Mouse (Mus musculus) layer of hippocampus, adult 18-20 months (tissue): ENCODE results near the gene Pappa2. TPM values are rescaled to one million over a fixed set of nuclear protein-coding genes. Genes with fewer than 3 reads are reported as not detected.
A peak's percentile ranks its signal among the peaks of the same experiment; 100 is the strongest.

Experiments used
- DNase-seq, 2 experiments: peaks; one replicate each; pipeline ENCODE4 v3.0.0; 2022; ENCODE audit warnings: low spot score in 2 of 2
- long read RNA-seq: library from polyadenylated mRNA; stranded (forward); transcript quantifications from one replicate; pipeline ENCODE4 v2.0.0, GENCODE M21; 2021
- total RNA-seq, 2 experiments: library from RNA; stranded (reverse); gene quantifications; 2 replicates each; pipeline ENCODE4 v1.2.3; 2021

Pappa2 gene
- total RNA-seq: under 1 TPM; 0.41 to 0.89 TPM
- long read RNA-seq: 0 reads

DNA sequence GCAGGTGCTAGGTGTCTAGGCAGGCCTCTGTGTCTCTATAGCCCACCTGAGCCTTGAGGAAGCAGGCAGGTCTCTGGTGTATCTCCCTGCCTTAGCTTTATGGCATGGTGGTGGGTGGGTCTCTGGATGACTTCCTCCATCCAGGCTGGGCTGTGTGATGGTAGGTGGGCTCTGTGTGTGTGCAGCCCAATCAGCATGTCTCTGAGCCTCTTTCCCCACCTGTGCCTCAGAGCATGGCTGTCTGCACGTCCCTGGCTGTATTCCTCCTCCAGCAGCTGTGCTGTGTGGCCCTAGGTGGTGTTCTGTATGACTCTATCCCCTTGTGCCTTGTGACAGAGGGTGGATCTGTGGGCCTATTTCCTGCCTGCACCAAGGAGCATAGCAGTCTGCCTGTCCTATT, at the start of gene Pappa2:
TSS of gene Pappa2 (minus strand) at position 101 of the 400 bp plus-strand sequence.
- DNase-seq: no peak

DNA sequence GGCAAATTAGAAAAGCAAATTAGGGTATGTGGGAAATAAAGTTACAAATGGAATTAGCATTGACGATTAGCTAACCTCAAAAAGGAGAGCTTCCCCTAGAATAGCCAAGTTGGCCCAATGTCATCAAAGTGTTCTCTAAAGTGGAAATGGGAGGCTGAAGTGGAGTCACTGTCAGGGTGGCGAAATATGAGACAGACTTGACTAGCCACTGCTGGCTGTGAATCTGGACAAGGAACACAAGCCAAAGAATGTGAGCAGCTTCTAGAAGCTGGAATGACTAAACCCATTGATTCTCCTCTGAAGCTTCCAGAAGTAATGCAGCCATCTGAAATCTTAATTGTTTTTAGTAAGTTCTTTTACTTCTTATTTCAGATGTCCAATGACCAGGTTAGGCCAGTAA, 48.8 kb upstream of the Pappa2 start:
- no peak for DNase-seq

DNA sequence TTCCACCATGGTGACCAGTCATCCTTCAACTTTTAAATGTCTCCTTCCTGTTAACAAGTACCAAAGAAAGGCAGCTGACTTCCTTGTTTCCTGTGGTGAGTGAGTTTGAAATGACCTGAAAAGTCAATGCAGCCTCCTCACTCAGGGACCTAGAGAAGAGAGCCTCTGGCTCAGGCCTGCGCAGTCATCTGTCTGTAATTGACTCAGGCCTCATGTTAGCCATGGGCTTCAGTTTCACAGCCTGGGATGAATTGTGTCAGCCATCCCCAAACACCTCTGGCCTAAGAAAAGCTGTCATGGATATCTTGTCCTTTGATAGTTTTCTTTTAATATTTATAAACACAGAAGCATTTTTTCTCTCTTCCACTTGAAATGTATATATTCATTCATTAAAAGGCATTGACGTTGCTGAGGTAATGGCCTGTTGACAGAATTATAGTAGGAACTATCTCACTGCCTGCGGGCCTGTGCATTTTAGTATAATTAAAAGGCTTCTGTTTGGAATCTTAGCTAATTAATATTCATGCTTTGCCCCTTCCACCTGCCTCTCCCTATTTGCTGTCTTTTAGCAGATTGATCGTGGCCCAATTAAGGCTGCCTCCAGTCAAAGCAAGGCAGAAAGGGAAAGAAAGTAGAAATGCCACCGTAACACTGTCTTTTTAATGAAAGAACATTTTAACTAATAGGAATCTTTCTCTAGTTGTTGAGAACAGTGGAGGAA, 34.8 kb upstream of the Pappa2 start:
- no peak for DNase-seq

DNA sequence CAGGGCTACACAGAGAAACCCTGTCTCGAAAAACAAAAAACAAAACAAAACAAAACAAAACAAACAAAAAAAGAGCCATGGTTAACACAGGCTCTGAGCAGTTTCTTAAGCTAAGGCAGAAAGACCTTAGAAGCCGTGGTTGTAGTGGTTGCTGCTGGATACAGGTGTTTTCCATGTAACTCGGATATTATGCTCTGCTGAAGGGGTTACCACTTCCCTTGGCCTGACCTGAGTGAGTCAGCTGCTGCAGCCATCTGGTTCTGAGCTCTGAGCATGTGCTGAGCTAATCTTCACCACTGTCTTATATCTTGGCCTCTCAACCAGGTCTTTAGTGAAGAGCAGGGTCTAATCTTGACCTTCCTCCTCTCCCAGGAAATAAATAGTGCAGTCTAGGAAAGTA, 6.8 kb upstream of the Pappa2 start:
- DNase-seq: no peak

DNA sequence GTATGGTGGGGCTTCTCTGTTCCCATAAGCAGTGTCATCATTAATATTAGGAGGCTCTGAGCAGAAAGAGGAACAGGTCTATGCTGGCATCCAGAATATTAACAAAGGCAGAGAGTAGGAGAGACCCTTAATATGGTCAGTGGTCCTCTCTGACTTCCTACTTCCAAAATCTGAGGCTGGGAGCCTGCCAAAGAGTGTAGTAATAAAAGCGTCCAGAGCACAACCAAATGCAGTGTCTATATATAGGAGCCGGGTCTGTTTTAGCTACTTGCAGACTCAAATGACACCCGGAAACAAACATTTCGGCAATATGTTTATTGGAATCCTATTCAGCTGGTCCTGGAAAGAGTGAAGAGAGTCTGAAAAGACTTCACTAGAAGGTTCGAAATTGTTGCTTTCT, 17.9 kb downstream of the Pappa2 start:
- DNase-seq: no peak

DNA sequence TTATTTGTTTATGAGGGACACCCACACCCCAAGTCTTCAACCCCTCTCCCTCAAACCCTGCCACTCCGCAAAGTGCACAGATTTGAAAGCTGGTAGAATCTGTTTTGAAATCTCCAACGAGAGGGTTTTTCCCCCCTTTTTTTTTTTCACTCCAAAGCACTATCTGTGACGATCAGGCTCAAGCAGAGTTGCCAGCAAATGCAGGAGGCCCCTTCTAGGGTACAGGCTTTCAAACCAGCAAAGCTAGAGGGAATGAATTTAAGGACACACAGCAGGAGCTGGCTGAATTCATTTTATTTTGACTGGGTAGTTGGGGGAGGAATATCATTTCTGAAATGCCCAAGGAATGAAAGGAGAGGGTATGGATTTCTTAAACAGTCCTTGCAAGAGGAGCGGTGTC, 19.3 kb downstream of the Pappa2 start:
- no peak for DNase-seq

DNA sequence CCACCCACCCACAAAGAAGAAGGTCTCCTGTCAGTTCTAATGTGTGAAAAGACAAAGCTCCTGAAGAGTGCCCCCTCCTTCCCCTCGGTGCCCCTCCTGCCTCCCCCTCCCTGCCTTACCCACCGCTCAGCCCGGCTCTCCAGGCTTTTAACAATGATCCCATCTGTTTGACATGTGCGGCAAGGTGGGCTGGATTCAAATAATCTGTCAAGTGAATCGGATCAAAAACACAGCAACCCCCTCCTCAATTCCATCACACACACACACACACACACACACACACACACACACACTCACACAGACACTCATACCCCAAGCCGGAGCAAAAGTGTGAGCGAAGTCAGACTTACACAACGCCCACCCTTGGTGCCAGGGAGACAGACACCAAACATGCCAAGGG, 19.7 kb downstream of the Pappa2 start:
- no peak for DNase-seq

DNA sequence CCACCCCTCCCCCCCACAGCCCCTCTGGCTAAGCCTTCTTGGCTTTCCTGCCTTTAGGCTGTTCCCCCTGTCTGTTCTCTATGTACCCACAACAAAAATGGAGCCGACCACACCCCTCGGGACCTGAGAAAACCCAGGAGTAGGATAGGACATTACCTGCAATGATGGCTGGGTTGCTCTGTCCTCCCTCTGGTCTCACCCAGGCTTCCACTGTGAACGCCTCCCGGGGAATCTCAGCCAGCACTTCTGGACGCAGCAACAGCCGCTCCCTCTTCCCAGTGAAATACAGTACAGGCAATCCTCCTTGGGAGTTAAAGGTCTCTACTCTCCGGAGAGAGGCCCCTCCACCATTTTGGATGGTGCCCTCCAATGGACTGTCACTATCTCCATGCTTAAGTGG, 23.9 kb downstream of the Pappa2 start:
- DNase-seq: no peak

DNA sequence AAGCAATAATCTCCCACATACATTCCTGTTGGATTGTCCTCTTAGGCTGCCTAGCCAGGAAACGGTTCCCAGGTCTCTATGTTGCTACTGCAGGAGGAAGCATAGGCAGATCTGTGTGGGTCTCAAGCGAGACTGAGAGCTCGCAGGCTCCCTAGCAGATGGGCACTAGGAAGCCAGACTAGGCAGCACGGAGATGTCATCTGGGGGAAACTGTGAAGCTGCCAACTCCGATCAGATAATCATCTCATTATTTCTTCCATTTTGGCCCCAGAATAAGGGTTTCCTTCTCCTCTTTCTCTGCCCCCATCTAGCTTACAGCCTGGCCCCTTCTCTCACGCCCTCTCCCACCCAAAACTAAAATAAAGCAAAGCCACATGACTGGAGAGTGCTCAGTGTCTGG, 25.5 kb downstream of the Pappa2 start:
- peak; percentile 43 to 73 for DNase-seq

DNA sequence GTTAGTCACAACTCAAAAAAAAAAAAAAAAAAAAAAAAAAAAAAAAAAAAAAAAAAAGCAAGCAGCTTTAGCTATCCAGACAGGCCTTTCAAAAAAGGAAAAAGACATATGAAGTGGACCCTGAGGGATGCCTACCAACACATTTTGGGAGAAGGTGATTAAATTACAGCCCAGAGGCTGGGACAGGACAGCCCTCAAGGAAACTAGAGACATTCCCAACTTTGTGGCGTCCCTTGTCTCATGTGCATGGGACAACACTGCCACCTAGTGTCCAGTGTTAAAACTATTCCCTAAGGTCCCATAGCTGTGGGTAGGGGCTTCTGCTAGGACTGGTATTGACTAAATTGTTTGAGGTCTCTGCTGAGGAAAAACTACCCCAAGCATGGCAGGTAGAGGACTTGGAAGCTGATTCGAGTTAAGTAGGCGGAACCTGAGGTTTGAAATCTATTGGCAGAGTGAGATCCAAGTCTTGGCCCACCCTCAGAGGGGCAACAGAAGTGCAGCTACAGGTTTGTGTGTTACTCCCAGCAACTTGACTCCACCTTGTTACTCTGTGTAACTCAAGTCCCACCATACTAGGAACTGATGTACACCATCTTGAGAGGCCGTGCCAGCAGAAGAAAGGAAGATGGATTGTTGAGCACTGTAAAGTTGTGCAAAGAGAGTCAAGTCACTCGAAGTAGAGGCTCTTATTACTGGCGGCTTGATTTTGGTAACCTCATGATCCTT, 26.6 kb downstream of the Pappa2 start:
- peak; percentile 30 to 76 for DNase-seq

DNA sequence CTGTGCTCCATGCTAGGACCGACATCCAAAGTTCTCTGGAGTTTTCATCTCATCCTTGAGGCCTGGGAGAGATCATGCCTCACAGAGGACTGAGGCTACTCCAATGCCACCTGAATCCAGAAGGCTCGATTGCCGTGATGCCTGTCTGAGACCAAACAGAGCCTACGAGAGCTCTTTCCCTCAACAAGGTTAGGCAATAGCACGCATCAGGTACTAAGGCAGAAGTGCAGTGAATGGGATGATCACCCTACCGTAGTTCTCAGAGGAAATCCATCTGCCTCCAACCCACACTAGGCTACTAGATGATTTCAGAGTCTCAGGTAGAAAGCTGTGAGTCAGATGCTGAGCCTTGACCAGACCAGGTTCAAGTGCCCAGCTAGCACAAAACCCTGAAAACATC, 31.2 kb downstream of the Pappa2 start:
- no peak for DNase-seq

DNA sequence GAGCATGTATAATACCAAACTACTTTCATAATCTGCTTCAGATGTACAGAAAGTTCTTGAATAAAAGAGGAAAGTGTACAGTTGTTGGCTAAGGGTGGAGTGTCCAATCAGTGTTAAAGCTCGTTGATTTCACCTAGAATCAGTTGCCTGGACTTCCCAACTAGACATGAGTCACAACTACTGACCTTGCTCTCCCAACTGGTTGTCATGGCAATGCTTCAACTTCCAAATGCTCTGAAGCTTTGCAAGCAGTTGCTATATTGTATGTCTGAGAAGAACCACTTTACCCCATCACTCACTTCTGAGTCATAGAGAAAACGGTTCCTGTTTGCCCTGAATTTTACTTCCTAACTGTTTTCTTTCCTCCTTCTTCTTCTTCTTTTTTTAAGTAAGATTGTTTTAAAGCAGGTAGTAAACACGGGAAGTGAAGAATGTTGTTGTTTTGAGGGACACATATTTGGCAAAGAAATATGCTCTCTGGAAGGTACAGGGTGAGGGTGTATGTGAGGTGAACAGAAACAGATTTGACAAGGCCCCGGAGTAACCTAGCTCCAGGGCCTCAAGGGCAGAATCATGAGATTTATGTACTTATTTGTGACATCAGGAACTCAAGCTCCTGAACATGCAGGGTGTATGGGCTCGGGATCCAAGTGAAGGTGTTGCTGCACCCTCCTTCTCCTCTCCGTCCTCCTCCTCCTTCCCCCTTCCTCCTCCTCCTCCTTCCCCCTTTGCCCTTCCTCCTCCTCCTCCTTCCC, 32.1 kb downstream of the Pappa2 start:
- DNase-seq: no peak

DNA sequence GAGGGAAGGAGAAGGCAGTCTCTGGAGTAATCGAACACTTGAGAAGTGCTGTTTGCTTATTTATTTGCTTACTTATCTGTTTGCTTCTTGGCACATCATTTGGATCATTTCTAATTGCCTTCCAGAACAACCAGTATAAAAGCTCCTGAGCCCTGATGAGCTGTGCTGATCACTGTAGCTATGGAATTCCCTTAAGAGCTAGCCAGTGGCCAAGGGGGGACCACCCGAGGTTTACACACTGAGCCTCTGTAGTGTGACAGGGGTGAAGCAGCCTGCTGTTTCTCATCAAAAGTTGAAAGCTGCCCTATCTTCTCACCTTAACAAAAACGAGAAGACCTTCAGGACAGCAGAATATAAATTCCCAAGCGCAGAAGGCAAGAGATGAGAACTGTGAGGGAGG, 35.4 kb downstream of the Pappa2 start:
- no peak for DNase-seq

DNA sequence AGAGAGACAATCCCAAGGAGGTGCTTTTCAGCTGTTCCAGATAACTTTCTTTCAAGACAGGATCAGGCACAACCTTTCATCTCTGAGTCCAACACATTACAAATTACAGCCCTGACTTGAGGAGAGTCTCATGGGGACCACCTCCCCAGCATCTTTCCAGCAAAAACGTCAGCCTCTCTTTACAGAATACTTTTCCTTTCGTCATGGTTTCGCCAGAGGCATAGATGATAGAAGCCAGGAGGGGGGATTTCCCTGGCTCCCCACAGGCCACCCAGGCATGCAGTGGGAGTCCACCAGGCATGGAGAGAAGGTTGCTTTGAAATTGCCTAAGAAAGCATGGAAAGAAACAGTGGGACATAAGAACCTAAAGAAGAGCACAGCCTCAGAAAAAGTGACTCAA, 37.4 kb downstream of the Pappa2 start:
- DNase-seq: no peak

DNA sequence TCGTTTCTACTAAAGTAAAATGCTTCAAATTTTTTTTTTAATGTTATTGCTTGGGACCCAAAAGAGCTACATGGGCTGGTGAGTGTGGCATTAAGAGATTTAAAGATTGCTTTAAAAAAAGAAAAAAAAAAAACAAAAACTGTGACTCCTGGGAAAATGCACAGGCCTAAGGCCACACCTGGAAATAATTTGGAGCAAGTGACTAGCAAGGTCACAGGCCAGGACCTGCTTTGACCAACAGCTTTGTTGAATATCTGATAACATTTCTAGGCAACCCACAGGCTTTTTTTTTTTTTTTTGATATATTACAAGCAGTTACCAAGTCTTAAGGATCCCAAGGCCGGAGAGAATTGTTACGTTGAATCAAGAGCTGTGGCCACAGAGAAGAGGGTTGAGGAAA, 39.3 kb downstream of the Pappa2 start:
- DNase-seq: no peak

DNA sequence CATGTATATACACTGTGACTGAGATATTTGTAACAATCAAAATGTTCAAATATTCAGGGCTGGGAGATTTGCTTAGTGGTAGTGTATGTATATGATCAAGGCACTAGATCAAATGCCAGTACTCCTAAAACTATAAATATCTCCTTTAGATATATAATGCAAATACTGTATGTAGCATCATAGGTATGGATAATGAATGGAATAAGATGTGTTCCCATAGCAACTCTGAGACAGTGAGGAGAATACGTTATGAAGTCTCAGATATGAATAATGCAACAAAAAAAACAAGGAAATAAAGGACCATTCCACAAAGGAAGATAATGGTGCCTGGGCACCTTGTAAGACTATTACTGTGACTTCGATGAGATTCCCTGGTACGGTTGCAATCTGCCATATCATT, 45.8 kb downstream of the Pappa2 start:
- no peak for DNase-seq

DNA sequence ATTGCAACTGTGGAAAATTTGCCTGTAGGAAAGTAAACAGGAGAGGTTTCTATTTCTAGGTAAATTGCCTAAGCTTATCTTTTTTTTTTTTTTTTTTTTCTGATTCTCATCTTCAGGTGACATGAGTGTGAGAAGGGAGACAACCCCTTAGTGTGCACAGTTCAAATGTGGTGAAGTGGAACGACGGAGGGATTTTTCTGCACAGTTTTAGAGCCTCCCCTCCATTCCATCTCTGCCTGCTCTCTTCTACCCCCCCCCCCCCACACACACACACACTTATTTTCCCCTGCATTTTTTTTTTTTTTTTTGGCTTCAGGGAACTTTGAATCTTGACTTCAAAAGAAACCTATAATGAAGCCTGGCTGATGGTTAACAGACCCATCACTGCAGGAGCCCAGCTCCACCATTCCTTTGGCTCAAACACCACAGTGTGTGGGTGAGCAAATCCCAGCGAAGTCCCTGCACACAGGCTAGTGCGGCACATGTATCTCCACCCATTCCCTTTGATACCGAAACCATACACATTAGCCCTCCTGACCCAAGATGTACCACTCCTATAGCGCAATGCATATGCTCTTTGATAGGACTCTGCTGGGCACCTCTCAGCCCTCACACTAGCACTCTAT, 49.0 kb downstream of the Pappa2 start:
- DNase-seq: no peak

DNA sequence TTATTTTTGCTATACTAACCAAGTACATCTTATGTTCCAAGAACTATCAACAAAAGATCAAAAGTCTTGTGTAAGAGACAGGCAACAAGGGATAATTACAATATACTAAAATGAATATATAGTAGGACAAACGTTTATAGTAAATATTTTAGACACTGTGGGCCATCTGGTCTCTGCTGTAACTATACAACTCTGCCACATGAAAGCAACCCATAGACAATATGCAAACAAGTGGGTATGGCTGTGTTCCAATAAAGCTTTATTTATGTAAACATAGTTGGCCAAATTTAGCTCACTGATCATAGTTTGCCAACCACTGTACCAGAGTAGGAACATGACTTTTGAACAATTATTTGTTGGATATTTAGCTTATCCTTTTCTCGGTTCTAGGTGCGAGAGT, 50.9 kb downstream of the Pappa2 start:
- no peak for DNase-seq

DNA sequence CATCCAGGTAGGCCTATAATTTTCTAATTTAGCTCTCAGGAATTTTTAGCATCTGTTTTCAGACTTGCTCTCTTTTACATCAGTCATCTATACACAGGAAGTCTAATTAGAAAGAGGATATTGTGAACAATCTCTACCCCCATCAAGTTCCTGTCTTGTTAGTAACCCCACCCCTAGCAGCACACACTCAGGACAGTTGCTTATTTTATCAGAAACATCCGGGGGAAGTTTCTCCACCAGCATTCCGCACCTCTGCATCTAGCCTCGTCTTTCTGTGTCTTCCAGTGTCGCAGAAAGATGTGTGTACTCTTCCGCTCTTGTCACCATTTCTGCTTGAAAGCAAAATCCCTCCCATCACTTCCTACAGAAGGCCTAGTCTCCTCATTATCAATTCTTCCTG, 59.8 kb downstream of the Pappa2 start:
- DNase-seq: no peak

DNA sequence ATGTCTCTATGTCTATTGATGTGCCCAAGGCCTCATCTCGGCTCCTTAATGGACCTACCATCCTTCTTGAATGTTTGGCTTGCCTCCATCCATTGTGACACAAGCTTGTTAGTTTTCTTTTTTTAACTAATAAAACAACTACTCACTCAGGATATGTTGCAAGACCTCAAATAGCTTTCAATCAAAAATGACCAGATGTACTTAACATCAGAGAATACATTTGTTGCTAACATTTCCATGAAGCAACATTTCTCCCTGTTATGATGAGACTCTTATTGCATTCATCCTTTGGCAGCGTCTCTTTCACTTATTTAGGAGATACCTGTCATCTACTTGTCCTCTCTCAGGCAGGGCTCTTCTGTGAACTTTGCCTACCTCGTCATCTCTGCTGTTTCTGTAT, 61.4 kb downstream of the Pappa2 start:
- DNase-seq: no peak

DNA sequence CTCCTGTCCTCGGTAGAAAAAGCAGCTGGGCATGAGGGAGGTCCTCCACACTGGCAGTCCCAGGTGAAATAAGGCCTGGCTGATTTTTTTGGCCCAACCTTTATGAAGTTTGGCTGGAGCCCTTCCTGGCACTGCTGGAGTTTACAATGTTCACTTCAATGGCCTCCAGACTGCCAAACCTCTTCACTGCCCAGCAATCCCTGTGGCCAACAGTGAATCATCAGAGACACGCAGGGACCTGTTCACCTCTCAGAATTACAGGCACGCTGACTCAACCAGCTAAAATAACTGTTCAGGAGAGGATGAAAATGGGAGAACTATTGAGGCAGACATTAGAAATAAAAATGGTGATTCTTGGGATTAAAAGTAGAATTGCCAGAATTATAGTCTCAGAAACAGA, 63.2 kb downstream of the Pappa2 start:
- no peak for DNase-seq

DNA sequence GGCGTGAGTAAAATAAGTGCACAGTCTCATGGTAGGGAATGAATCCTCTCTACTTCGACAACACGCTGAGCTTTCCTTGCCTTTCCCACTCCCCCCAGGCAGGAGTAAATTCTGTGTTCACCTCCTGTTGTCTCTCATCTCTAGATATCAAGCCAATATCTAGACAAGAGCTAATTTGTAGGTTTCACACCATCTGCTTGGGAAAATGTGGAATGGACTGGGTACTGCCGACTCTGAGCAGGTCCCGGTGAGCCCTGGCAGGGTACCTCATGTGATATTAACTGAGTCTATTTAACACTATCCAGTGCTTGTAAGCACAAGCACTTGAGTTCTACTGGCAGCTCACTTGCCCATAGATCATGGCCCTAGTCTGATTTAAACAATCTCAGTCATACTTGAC, 64.7 kb downstream of the Pappa2 start:
- DNase-seq: no peak
